Mouse (Mus musculus): Measurements from ENCODE around the gene Klhl7.

GRCm38 (mm10) chr5:24103841-24104240 is 3.4 kb downstream of the Klhl7 start:
- no peak for TF ChIP-seq CTCF (IDR thresholded peaks at IDR 0.05; ENCODE audit: low read depth, low read length)
- no peak for TF ChIP-seq GATA2 (IDR thresholded peaks at IDR 0.05; ENCODE audit: borderline replicate concordance, low read depth, low read length)
- no peak for TF ChIP-seq GATA1 (IDR thresholded peaks at IDR 0.05; ENCODE audit: borderline replicate concordance, low read length)
- TF ChIP-seq POLR2AphosphoS5 (IDR thresholded peaks at IDR 0.05; ENCODE audit: insufficient replicate concordance, low read depth, low read length) = no peak
